Comparison of ENCODE assay signal across 19 mouse cellular contexts in genomic region chr6:30514242-30514641, GRCm38 (mm10). TPM values are rescaled to one million over a fixed set of nuclear protein-coding genes. Genes with fewer than 3 reads are reported as not detected.
DNase-seq lines count a peak whose midpoint lies in the region; ATAC-seq lines count a peak whose summit lies in the region.
"Had no signal": no experiment of that assay in that cellular context is flagged by ENCODE, and none has a peak within 500 bp of the region (broad histone marks: within the 10 kb centered on the region; RNA-seq: fewer than 3 reads in every experiment).

No protein-coding gene starts in this region.

- no peak for ATAC-seq in heart, embryonic 12.5 days (ENCODE audit: insufficient number of reproducible peaks, low FRiP score)
- no peak for ATAC-seq in liver, embryonic 11.5 days (replicated peaks; ENCODE audit: low FRiP score)
- no peak for ATAC-seq in liver, embryonic 12.5 days
- ATAC-seq in limb, embryonic 11.5 days (ENCODE audit: insufficient number of reproducible peaks, low FRiP score, low TSS enrichment, low read depth): no peak
- ATAC-seq in megakaryocyte, adult 5-6 weeks (ENCODE audit: poor library complexity, severe bottlenecking): no peak
- ATAC-seq: forebrain, postnatal 0 days; hindbrain, postnatal 0 days; Patski had no signal

- whole genome bisulfite sequencing in heart, embryonic 12.5 days: 20% methylated on average over 9 of the region's 9 CpGs
- 36% methylated on average over 9 of the region's 9 CpGs for WGBS in liver, embryonic 11.5 days
- WGBS in liver, embryonic 12.5 days (ENCODE audit: insufficient replicate concordance): 43% methylated on average over 9 of the region's 9 CpGs
- 5% methylated on average over 9 of the region's 9 CpGs for WGBS in limb, embryonic 11.5 days

- peak overlapping the region; percentile 21; the same call in 1 of the 2 replicates for H3K27ac ChIP-seq in heart, embryonic 12.5 days (ENCODE audit: poor library complexity, severe bottlenecking)
- 0 out of 2 replicates have a peak overlapping the region, but pooled peaks have one; percentile 42 for H3K27ac ChIP-seq in liver, embryonic 11.5 days (ENCODE audit: low read depth, low read length)
- no peak overlapping the region for H3K27ac ChIP-seq in liver, embryonic 12.5 days
- H3K27ac ChIP-seq in limb, embryonic 11.5 days (replicated peaks; ENCODE audit: low read depth, low read length): peak overlapping the region; percentile 37
- H3K27ac ChIP-seq: hindbrain, postnatal 0 days; limb, embryonic 15.5 days had no signal

- intact Hi-C loops in heart, postnatal 36 days (cut with DNase I): loop anchor here (5.0 kb wide), 1 partner anchor 383 kb away; the partner anchor contains the start of gene Copg2

- peaks cover 16% of the 10 kb centered on the region for H3K4me1 ChIP-seq in heart, embryonic 12.5 days (replicated peaks)
- peaks cover 6% of the 10 kb centered on the region for H3K4me1 ChIP-seq in liver, embryonic 11.5 days (replicated peaks; ENCODE audit: control insufficient read depth, insufficient read depth, low read length)
- H3K4me1 ChIP-seq in liver, embryonic 12.5 days: peaks cover 11% of the 10 kb centered on the region
- H3K4me1 ChIP-seq in limb, embryonic 11.5 days (ENCODE audit: control insufficient read depth, insufficient read depth, low read length): 0 out of 2 replicates have a peak, but pooled peaks cover 3% of the 10 kb centered on the region

- no peaks in the 10 kb centered on the region for H3K9me3 ChIP-seq in heart, embryonic 12.5 days (replicated peaks)
- H3K9me3 ChIP-seq in liver, embryonic 11.5 days (ENCODE audit: control insufficient read depth, low read length): no peaks in the 10 kb centered on the region
- H3K9me3 ChIP-seq in liver, embryonic 12.5 days (replicated peaks): no peaks in the 10 kb centered on the region
- H3K9me3 ChIP-seq in limb, embryonic 11.5 days (ENCODE audit: control insufficient read depth, low read length): no peaks in the 10 kb centered on the region
- H3K9me3 ChIP-seq: limb, embryonic 15.5 days had no signal

- peak overlapping the region; percentile 28; the same call in 1 of the 2 replicates for H3K9ac ChIP-seq in heart, embryonic 12.5 days
- no peak overlapping the region for H3K9ac ChIP-seq in liver, embryonic 11.5 days (ENCODE audit: low read depth, low read length)
- H3K9ac ChIP-seq in liver, embryonic 12.5 days: no peak overlapping the region
- 0 out of 2 replicates have a peak overlapping the region, but pooled peaks have one; percentile 12 for H3K9ac ChIP-seq in limb, embryonic 11.5 days (ENCODE audit: low read length)
- H3K9ac ChIP-seq: forebrain, postnatal 0 days; limb, embryonic 15.5 days had no signal

- no peak overlapping the region for H3K4me2 ChIP-seq in heart, embryonic 12.5 days
- H3K4me2 ChIP-seq in liver, embryonic 11.5 days: no peak overlapping the region
- no peak overlapping the region for H3K4me2 ChIP-seq in liver, embryonic 12.5 days
- H3K4me2 ChIP-seq in limb, embryonic 11.5 days (ENCODE audit: low read depth, severe bottlenecking): no peak overlapping the region
- H3K4me2 ChIP-seq: heart, embryonic 11.5 days; limb, embryonic 15.5 days had no signal

- no peaks in the 10 kb centered on the region for H3K27me3 ChIP-seq in heart, embryonic 12.5 days (replicated peaks)
- no peaks in the 10 kb centered on the region for H3K27me3 ChIP-seq in liver, embryonic 11.5 days (replicated peaks; ENCODE audit: control insufficient read depth, insufficient read depth, low read length)
- H3K27me3 ChIP-seq in liver, embryonic 12.5 days (replicated peaks): no peaks in the 10 kb centered on the region; the same call in 1 of the 2 replicates
- no peaks in the 10 kb centered on the region for H3K27me3 ChIP-seq in limb, embryonic 11.5 days (ENCODE audit: control insufficient read depth, insufficient read depth, low read length)
- H3K27me3 ChIP-seq: limb, embryonic 15.5 days; Patski had no signal

- no peak for DNase-seq in heart, postnatal 36 days
- no peak for DNase-seq in liver, embryonic 11.5 days (ENCODE audit: low spot score)
- peak; percentile 54 for DNase-seq in embryo, embryonic 11 days
- no peak for DNase-seq in limb, embryonic 11.5 days (ENCODE audit: low spot score)
- DNase-seq in cerebellum, adult 11-12 months: no peak
- DNase-seq: cerebellum, postnatal 10 days; forebrain, postnatal 0 days; gastrocnemius, postnatal 10 days; kidney, postnatal 36 days; lung, postnatal 4 days; midbrain, embryonic 14.5 days had no signal

- H3K4me3 ChIP-seq in heart, embryonic 12.5 days: no peak overlapping the region
- no peak overlapping the region for H3K4me3 ChIP-seq in liver, embryonic 11.5 days (ENCODE audit: low read depth, low read length)
- H3K4me3 ChIP-seq in liver, embryonic 12.5 days: no peak overlapping the region
- H3K4me3 ChIP-seq in limb, embryonic 11.5 days (ENCODE audit: low read depth, low read length): no peak overlapping the region
- H3K4me3 ChIP-seq: limb, embryonic 15.5 days had no signal

- H3K36me3 ChIP-seq in heart, embryonic 12.5 days: no peaks in the 10 kb centered on the region
- H3K36me3 ChIP-seq in liver, embryonic 11.5 days (ENCODE audit: control insufficient read depth, insufficient read depth, low read length): no peaks in the 10 kb centered on the region
- no peaks in the 10 kb centered on the region for H3K36me3 ChIP-seq in liver, embryonic 12.5 days
- no peaks in the 10 kb centered on the region for H3K36me3 ChIP-seq in limb, embryonic 11.5 days (ENCODE audit: control insufficient read depth, insufficient read depth, low read length)
- H3K36me3 ChIP-seq: limb, embryonic 15.5 days had no signal

RNA-seq across cellular contexts. Expression of gene Ssmem1, which starts 4.6 kb away (rescaled TPM):
- 0.17 and 0.26 TPM in 2 replicates for polyA plus RNA-seq in heart, embryonic 12.5 days (2016; fragmentation: Nextera tagmentation; extraction: Ambion mirVana)
- under 1 TPM; 0.22 to 0.31 TPM for total RNA-seq in heart, postnatal 36 days (2021)
- 0.18 TPM in 1 of 2 replicates, not detected in the other for polyA plus RNA-seq in liver, embryonic 11.5 days (2014; fragmentation: Nextera tagmentation; extraction: Ambion mirVana)
- 0.14 and 0.23 TPM in 2 replicates for polyA plus RNA-seq in liver, embryonic 12.5 days (2016; fragmentation: Nextera tagmentation; extraction: Ambion mirVana)
- polyA plus RNA-seq in limb, embryonic 11.5 days (2014; fragmentation: Nextera tagmentation; extraction: Ambion mirVana): 0.17 and 0.28 TPM in 2 replicates
- 0.68 TPM in 1 of 2 replicates, not detected in the other for total RNA-seq in megakaryocyte, adult 5-6 weeks (2015)
- total RNA-seq in megakaryocyte, adult 5-6 weeks (2017): 0.44 and 1.1 TPM in 2 replicates
- polyA plus RNA-seq: forebrain, postnatal 0 days; midbrain, embryonic 14.5 days had no signal

RNA-seq across cellular contexts. Expression of gene Tmem209, which starts 4.7 kb away (rescaled TPM):
- polyA plus RNA-seq in heart, embryonic 12.5 days (2016; fragmentation: Nextera tagmentation; extraction: Ambion mirVana): 27.5 and 31.1 TPM in 2 replicates
- total RNA-seq in heart, postnatal 36 days (2021): 1 to 10 TPM; 8.3 to 8.4 TPM
- polyA plus RNA-seq in liver, embryonic 11.5 days (2014; fragmentation: Nextera tagmentation; extraction: Ambion mirVana): 44.2 and 49.2 TPM in 2 replicates
- 29.2 and 30.9 TPM in 2 replicates for polyA plus RNA-seq in liver, embryonic 12.5 days (2016; fragmentation: Nextera tagmentation; extraction: Ambion mirVana)
- 44.5 and 50.0 TPM in 2 replicates for polyA plus RNA-seq in limb, embryonic 11.5 days (2014; fragmentation: Nextera tagmentation; extraction: Ambion mirVana)
- total RNA-seq in megakaryocyte, adult 5-6 weeks (2015): 40.3 and 42.3 TPM in 2 replicates
- 24.0 and 39.0 TPM in 2 replicates for total RNA-seq in megakaryocyte, adult 5-6 weeks (2017)

RNA-seq across cellular contexts. Expression of gene Cpa2, which starts 27.1 kb away (rescaled TPM):
- polyA plus RNA-seq in heart, embryonic 12.5 days (2016; fragmentation: Nextera tagmentation; extraction: Ambion mirVana): 5.3 and 6.3 TPM in 2 replicates
- not detected for total RNA-seq in heart, postnatal 36 days (2021)
- polyA plus RNA-seq in liver, embryonic 11.5 days (2014; fragmentation: Nextera tagmentation; extraction: Ambion mirVana): 1.7 and 1.9 TPM in 2 replicates
- 0.77 and 1.2 TPM in 2 replicates for polyA plus RNA-seq in liver, embryonic 12.5 days (2016; fragmentation: Nextera tagmentation; extraction: Ambion mirVana)
- 89.6 and 94.4 TPM in 2 replicates for polyA plus RNA-seq in limb, embryonic 11.5 days (2014; fragmentation: Nextera tagmentation; extraction: Ambion mirVana)
- 0.27 TPM in 1 of 2 replicates, not detected in the other for total RNA-seq in megakaryocyte, adult 5-6 weeks (2015)
- total RNA-seq in megakaryocyte, adult 5-6 weeks (2017): not detected in 2 replicates
- polyA plus RNA-seq: Patski had no signal

RNA-seq across cellular contexts. Expression of gene Cpa4, which starts 53.9 kb away (rescaled TPM):
- polyA plus RNA-seq in heart, embryonic 12.5 days (2016; fragmentation: Nextera tagmentation; extraction: Ambion mirVana): 2.9 and 3.1 TPM in 2 replicates
- total RNA-seq in heart, postnatal 36 days (2021): not detected
- polyA plus RNA-seq in liver, embryonic 11.5 days (2014; fragmentation: Nextera tagmentation; extraction: Ambion mirVana): 0.44 and 0.45 TPM in 2 replicates
- 0.12 and 0.35 TPM in 2 replicates for polyA plus RNA-seq in liver, embryonic 12.5 days (2016; fragmentation: Nextera tagmentation; extraction: Ambion mirVana)
- 1.6 and 1.7 TPM in 2 replicates for polyA plus RNA-seq in limb, embryonic 11.5 days (2014; fragmentation: Nextera tagmentation; extraction: Ambion mirVana)
- total RNA-seq in megakaryocyte, adult 5-6 weeks (2015): not detected in 2 replicates
- total RNA-seq in megakaryocyte, adult 5-6 weeks (2017): not detected in 2 replicates
- total RNA-seq: layer of hippocampus, postnatal 14 days had no signal
- polyA plus RNA-seq: Patski had no signal

Comparison
In these comparisons a context has a peak if more than half of its experiments do, and no peak if none do; other contexts are left out.
1. H3K9ac ChIP-seq: peak in heart, embryonic 12.5 days (single experiment) and limb, embryonic 11.5 days (single experiment); none in liver, embryonic 11.5 days (single experiment) and liver, embryonic 12.5 days (single experiment).
2. RNA of gene Cpa2, which starts 27.1 kb away (polyA plus RNA-seq): 89.6 to 94.4 TPM in limb, embryonic 11.5 days; 5.3 to 6.3 TPM in heart, embryonic 12.5 days, 1.7 to 1.9 TPM in liver, embryonic 11.5 days and 0.77 to 1.2 TPM in liver, embryonic 12.5 days; every median in the first group is over 10 times any median in the second.